Mouse (Mus musculus) ES-E14 (cell line): ENCODE results near the gene Osbp. TPM values are rescaled to one million over a fixed set of nuclear protein-coding genes. Genes with fewer than 3 reads are reported as not detected.
A peak's percentile ranks its signal among the peaks of the same experiment; 100 is the strongest.

Experiments used
- DNase-seq: peaks from one replicate; pipeline ENCODE4 v3.0.0-alpha.2; 2013; ENCODE audit warnings: low read depth, low spot score
- H3K27ac ChIP-seq: 2 replicates; pipeline ENCODE4 v1.5.1; 2012; ENCODE audit warnings: low read depth, mild to moderate bottlenecking, low read length, moderate library complexity, mixed read lengths; ENCODE audit not compliant: poor library complexity, insufficient read depth, severe bottlenecking
- H3K36me3 ChIP-seq: 2 replicates; pipeline ENCODE4 v1.6.1; 2012; ENCODE audit warnings: mild to moderate bottlenecking, low read length, moderate library complexity, mixed read lengths; ENCODE audit not compliant: control insufficient read depth, poor library complexity, insufficient read depth, severe bottlenecking
- H3K4me1 ChIP-seq, 2 experiments: fragments of 150-350 bp in 1 of 2; sonication (generic) in 1 of 2; 2 replicates each; pipeline ENCODE4 v1.6.1; 2012; ENCODE audit warnings: low read length in 2 of 2, mild to moderate bottlenecking in 1 of 2, mixed read lengths in 1 of 2; ENCODE audit not compliant: control insufficient read depth in 2 of 2, insufficient read depth in 2 of 2, poor library complexity in 1 of 2
- H3K4me3 ChIP-seq, 2 experiments: fragments of 150-350 bp in 1 of 2; sonication (generic) in 1 of 2; 2 replicates each; pipeline ENCODE4 v1.5.1; 2012; ENCODE audit warnings: low read length in 2 of 2, low read depth in 1 of 2, mild to moderate bottlenecking in 1 of 2, mixed read lengths in 1 of 2; ENCODE audit not compliant: insufficient read depth in 1 of 2, poor library complexity in 1 of 2, severe bottlenecking in 1 of 2
- H3K9ac ChIP-seq: 2 replicates; pipeline ENCODE4 v1.6.1; 2012; ENCODE audit warnings: low read depth, mild to moderate bottlenecking, low read length, mixed read lengths; ENCODE audit not compliant: poor library complexity, insufficient read depth, severe bottlenecking
- H3K9me3 ChIP-seq: fragments of 150-350 bp; sonication (generic); 2 replicates; pipeline ENCODE4 v1.6.1; 2012; ENCODE audit warnings: low read depth, mild to moderate bottlenecking, low read length; ENCODE audit not compliant: control insufficient read depth, insufficient read depth
- CHD2 ChIP-seq: IDR thresholded peaks from 2 replicates; pipeline ENCODE4 v1.6.1; 2014; ENCODE audit warnings: mild to moderate bottlenecking, low read depth, low read length, inconsistent platforms
- HCFC1 ChIP-seq: IDR thresholded peaks from 2 replicates; pipeline ENCODE4 v1.6.1; 2012; ENCODE audit warnings: low read length, inconsistent platforms, borderline replicate concordance; ENCODE audit not compliant: insufficient read depth
- MAFK ChIP-seq: IDR thresholded peaks from 2 replicates; pipeline ENCODE4 v1.6.1; 2014; ENCODE audit warnings: mild to moderate bottlenecking, low read depth, low read length, inconsistent platforms; ENCODE audit not compliant: insufficient read depth
- ZC3H11A ChIP-seq: IDR thresholded peaks from 2 replicates; pipeline ENCODE4 v1.6.1; 2012; ENCODE audit warnings: low read depth, mild to moderate bottlenecking, inconsistent platforms, low read length, borderline replicate concordance
- ZNF384 ChIP-seq: IDR thresholded peaks from 2 replicates; pipeline ENCODE4 v1.6.1; 2012; ENCODE audit warnings: low read depth, low read length, inconsistent platforms
- in situ Hi-C, 2 experiments: fragments of 600-800 bp; cut with MboI; formaldehyde crosslinking; loops; one replicate each; pipeline ENCODE4 v1.15.1; 2025; ENCODE audit warnings: low sequenced_read_pairs in 2 of 2, inconsistent platforms in 1 of 2; ENCODE audit not compliant: unreplicated experiment in 2 of 2
- total RNA-seq: library from RNA; depleted of rRNA; stranded (reverse); fragments of 300-350 nt; gene quantifications from 2 replicates; pipeline ENCODE4 v1.2.3, GENCODE M21; 2012

The Osbp gene
- total RNA-seq, 1 experiment = 18.5 TPM

DNA sequence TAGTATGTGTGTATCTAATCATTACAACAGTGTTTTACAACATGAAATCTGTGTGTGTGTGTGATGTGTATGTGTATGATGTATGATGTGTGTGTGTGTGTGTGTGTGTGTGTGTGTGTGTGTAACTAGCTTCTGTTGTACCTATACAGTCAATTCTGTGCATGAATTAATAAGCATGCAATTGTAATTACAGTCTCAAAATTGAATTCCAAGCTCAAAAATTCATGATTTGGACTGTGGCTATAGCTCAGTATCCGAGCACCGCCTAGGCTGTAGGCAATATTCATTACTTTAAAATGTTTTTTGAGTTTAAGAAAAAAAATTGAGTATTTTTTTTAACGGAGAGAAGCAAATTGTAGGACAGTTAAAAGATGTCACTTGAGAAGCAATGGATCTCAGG is 35.9 kb downstream of the Osbp start:
- in situ Hi-C loops = loop anchor here in 1 of 2 experiments (25.0 kb wide), 1 partner anchor 786 kb away; the partner anchor contains the start of genes Lpxn and Zfp91
- TF ChIP-seq ZNF384 (no peak), MAFK (no peak), CHD2 (no peak), HCFC1 (no peak), ZC3H11A (no peak)
- Histone ChIP-seq H3K4me3 (no peak overlapping the region), H3K9me3 (no peaks in the 10 kb centered on the region), H3K9ac (no peak overlapping the region), H3K36me3 (no peaks in the 10 kb centered on the region), H3K4me1 (peaks cover 2 to 9% of the 10 kb centered on the region in 2 experiments; a peak in 1 of 4 replicates), H3K27ac (no peak overlapping the region)
- DNase-seq = no peak

DNA sequence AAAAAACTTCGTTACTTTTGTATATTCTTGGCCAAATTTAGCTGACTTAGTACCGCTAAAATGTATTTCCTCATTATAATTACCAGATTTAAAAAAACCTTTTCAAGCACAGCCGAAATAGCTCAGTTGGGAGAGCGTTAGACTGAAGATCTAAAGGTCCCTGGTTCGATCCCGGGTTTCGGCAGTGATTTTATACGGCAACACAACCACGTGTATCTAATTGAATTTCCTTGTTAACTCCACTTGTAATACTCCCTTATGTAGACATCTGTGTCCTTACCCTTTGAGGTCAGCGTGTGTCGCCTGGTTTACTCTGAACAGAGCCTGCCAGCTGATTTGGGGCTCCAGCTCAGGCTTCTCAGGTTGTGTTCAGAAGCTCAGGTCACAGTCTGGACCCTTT is 36.4 kb downstream of the Osbp start:
- TF ChIP-seq ZNF384 (peak; percentile 66; the same call in 1 of the 2 replicates), MAFK (peak; percentile 87), CHD2 (no peak), ZC3H11A (no peak), HCFC1 (no peak)
- peak; percentile 70 for DNase-seq
- Histone ChIP-seq H3K36me3 (no peaks in the 10 kb centered on the region), H3K27ac (no peak overlapping the region), H3K4me3 (peak overlapping the region in 1 of 2 experiments; percentile 48; a peak in 2 of 4 replicates), H3K9ac (no peak overlapping the region), H3K9me3 (no peaks in the 10 kb centered on the region), H3K4me1 (peaks cover 2 to 9% of the 10 kb centered on the region in 2 experiments; a peak in 1 of 4 replicates)
- in situ Hi-C loops = loop anchor here in 1 of 2 experiments (25.0 kb wide), 1 partner anchor 785 kb away; the partner anchor contains the start of genes Lpxn and Zfp91

DNA sequence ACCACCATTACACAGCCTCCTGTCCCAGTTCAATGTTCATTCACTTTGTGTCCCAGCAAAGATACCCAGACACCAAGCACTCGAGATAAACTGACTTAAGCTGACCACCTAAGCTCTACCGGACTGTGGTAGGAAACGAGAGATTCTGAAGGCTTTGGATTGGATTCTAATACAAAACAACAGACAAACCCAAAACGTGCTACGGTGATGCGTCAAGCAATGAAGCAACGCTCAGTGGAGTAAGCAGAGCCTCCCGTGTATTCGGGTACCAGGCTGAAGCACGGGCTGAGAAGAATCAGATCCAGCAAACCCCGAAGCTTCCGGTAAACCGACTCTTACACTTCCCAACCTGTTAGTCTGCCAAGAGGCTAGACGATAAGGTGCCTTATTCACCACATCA is 37.0 kb downstream of the Osbp start:
- Histone ChIP-seq H3K4me1 (peaks cover 2 to 9% of the 10 kb centered on the region in 2 experiments; a peak in 1 of 4 replicates), H3K9ac (no peak overlapping the region), H3K36me3 (no peaks in the 10 kb centered on the region), H3K27ac (no peak overlapping the region), H3K9me3 (no peaks in the 10 kb centered on the region), H3K4me3 (peak overlapping the region in 1 of 2 experiments; percentile 48; a peak in 2 of 4 replicates)
- no peak for DNase-seq
- no peak for TF ChIP-seq ZNF384
- TF ChIP-seq ZC3H11A = no peak
- no peak for TF ChIP-seq HCFC1
- TF ChIP-seq MAFK = no peak
- TF ChIP-seq CHD2 = no peak
- in situ Hi-C loops = loop anchor here in 1 of 2 experiments (25.0 kb wide), 1 partner anchor 785 kb away; the partner anchor contains the start of genes Lpxn and Zfp91

DNA sequence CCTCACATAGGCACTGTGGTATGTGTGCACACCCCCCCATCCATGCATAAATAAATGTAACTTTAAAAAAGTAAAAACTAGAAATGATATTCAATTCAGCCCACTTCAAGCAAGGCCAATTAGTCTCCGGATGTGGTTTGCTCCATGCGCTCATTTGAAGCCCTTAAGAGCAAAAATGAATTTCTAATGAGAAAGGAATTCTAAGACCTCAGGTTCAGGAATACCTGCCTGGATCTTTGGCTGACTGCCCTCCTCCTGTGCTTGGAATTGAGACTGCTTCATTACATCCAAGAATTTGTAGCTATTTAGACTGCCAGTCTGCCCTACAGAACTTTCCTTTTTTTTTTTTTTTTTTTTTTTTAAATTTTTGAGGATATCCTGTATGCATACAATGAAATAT is 37.8 kb downstream of the Osbp start:
- Histone ChIP-seq H3K27ac (no peak overlapping the region), H3K4me1 (peaks cover 2 to 9% of the 10 kb centered on the region in 2 experiments; a peak in 1 of 4 replicates), H3K9ac (no peak overlapping the region), H3K4me3 (no peak overlapping the region), H3K36me3 (no peaks in the 10 kb centered on the region), H3K9me3 (no peaks in the 10 kb centered on the region)
- in situ Hi-C loops = loop anchor here in 1 of 2 experiments (25.0 kb wide), 1 partner anchor 784 kb away; the partner anchor contains the start of genes Lpxn and Zfp91
- TF ChIP-seq CHD2 (no peak), MAFK (no peak), HCFC1 (no peak), ZNF384 (no peak), ZC3H11A (no peak)
- DNase-seq = no peak
